Mouse (Mus musculus) embryo, embryonic 10 days (tissue): Measurements from ENCODE around the gene Sema3g.

ENCODE experiments used
- DNase-seq: peaks from one replicate; pipeline ENCODE4 v3.0.0-alpha.2; 2015; ENCODE audit warnings: low spot score

The Sema3g gene

DNA sequence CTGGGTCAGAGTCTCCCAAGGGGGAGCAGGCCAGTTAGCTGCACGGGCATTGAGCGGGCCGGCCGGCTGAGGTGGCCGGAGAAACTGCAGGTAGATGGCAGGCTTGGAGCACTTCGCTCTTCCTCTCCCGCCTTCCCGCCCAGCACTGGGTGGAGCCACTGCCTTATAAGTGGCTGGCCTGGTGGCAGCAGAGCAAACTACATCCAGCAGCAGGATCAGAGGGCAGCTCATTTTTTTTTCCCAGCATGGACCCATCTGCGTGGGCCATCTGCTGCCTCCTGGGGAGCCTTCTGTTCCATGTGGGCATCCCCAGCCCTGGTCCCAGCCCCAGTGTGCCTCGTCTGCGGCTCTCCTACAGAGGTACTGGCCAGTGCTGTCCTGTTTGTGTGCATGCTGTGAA is at the start of gene Sema3g:
Gene Sema3g (plus strand): TSS at position 195 of the 400 bp plus-strand sequence.
- peak; percentile 86 for DNase-seq

DNA sequence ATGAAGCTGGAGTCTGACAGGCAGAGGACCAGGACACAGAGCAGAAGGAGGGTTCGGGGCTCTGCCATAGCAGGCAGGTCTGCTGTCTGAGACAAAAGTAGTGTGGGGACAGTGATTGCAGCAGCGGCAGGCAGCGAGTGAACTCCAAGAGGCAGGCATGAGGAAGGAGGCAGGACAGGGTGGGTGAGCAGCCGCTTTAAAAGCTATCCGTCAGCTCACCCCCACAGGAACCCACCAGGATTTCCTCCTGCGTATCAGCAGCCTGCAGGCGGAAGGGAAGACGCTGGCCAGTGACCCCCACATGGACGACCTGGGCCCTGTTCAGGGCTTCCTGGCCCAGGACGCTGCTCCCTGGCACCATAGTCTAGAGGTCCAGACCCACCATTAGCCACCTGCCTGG is 49.2 kb upstream of the Sema3g start, which contains the start of gene Stab1:
Gene Stab1 (minus strand): TSS at position 217 of the 400 bp plus-strand sequence.
- DNase-seq, result peak; percentile 17

DNA sequence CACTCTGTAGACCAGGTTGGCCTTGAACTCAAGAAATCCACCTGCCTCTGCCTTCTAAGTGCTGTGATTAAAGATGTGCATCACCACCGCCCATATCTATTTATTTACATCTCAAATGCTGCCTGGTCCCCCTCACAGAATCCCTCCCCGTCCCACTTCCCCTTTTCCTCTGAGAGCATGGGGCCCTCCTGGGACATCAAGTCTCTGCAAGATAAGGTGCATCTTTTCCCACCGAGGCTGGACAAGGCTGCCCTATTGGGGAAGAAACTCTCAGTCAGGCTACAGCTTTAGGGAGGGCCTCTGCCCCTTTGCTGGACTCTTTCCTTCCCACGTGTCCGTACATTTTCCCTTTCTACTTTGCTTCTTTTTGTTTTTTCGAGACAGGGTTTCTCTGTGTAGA is 48.2 kb upstream of the Sema3g start:
- no peak for DNase-seq

DNA sequence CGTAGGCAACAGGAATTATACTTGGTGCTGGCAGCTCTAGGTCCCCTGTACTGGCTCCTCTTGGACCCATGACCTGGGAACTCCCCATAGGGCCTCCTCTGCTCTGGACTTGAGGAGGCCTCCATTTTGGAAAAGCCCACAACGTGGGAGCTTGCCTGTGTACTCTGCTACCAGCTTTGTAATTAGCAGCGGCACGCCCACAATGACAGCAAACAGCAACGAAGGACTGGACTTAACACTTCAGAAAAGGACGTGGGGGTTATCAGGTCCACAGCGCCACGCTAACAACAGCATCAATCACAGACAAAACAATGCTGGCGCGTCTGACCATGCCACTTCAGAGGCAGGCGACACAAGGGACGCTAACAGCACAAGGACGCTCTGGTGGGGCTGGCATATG is 46.7 kb upstream of the Sema3g start:
- DNase-seq, result no peak

DNA sequence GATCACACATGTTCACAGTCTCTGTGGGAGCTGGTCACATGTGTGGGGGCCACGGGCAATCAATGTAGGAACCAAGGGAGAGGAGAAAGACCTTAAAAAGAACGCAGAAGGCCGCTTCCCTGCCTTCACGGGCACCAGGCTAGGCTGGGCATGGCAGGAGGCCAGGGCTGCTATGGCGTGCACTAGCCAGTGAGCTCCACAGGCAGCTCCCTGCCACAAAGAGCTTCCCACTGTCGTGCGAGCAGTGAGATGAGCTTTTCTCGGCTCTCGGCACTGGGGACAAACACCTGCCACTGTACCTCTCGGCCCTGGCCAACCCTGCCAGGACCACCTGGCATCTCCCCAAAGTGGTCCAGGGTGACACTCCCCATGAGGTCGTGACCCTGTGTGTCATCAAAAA is 46.3 kb upstream of the Sema3g start:
- DNase-seq, result no peak

DNA sequence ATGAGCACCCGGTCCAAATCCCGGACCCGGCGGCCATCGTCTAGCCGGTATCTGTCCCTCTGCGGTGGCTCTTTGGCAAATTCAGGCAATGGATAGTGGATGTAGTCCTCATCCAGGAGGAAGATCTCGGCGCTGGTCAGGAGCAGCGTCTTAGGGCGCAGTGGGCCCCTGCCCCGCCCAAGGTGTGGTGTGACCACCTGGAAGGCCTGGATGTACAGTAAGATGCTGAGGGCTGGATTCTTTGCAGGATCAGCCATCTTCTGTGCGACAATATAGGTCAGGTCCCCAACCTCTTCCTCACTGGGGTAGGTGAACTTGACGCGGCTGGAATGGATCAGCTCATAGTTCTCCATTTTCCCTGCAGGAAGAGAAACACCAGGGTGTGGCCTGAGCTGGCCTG is 45.8 kb upstream of the Sema3g start:
- no peak for DNase-seq

DNA sequence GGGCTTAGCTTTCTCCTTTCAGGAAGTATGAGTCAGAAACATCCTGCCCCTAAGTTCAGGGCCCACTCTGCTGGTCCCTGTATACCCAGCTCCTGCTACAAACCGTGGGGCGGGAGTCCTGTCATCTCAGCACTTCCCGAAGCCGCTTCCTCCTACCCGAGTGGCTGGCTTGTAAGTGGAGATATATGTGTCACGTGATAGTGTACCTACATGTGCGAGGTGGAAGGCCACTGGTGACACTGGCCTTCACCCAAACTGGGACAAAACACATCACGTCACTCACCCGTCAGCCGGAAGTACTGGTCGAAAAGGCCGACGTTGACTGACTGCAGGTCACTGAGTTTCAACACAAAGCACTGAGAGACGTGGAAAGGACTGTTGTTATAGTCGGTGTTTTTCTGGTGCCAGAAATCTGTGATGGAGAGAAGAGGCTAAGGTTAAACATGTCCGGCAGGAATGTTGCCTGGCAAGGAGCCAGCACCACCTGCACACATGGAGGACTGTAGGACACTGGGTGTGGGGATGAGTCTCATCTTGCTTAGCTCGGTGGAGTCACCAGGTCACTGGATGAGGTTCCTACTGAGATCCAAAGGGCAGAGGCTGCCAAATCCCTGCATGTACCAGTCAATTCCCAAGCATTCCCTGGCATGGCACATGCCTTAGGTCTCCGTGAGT is 44.7 kb upstream of the Sema3g start:
- no peak for DNase-seq

DNA sequence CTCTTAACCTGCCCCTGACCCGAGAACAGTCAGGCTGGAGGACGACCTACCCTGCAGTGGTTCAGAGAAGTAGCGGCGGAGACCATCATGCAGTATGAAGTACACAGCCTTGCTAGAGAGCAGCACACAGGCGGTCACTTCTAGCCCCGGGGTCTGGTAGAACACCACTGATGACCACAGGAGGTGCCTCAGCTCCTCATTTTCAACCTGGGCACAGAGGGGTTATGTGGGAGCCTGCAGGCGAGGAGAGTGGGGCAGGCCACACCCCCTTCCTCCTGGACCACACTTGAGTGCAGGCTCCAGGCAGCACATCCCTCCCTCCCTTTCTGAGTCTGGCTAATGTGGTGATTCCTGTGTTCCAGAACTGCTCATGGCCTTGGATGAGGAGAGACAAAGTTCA is 44.1 kb upstream of the Sema3g start:
- no peak for DNase-seq

DNA sequence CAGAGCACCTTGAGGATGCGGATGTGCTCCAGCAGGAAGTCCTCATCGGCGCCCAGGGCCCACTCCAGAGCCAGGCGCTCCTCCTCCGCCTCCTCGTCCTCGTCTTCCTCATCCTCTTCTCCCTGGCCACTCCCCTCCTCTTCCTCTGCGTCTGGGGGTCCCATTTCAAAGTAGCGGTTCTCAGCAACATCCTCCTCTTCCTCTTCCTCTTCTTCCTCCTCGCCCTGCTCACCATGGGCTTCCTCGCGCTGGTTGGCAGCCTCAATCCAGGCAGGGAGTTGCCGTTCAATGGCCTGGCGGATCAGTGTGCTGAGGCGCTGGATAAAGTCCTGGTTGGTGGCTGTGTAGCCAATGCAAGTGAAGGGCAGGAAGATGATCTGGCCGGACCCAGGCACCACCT is 40.4 kb upstream of the Sema3g start:
- DNase-seq, result no peak

DNA sequence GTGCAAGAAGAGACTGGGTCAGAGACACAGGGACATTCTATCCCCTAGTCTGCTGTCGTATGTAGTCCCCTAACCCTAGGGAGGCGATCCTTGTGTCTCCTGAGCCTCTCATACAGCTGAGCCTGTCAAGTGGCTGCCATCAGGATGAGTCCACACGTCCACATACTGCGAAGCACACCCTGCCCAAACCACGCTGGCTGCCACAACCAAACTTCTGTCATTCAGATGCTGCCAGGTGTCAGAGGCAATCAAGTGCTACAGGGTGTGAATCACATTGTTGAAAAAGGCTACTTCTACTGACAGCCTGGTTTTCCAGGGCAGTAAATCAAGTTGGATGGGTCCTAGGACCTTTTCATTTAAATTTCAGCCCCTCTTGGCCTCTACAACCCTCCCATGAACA is 39.9 kb upstream of the Sema3g start:
- no peak for DNase-seq

DNA sequence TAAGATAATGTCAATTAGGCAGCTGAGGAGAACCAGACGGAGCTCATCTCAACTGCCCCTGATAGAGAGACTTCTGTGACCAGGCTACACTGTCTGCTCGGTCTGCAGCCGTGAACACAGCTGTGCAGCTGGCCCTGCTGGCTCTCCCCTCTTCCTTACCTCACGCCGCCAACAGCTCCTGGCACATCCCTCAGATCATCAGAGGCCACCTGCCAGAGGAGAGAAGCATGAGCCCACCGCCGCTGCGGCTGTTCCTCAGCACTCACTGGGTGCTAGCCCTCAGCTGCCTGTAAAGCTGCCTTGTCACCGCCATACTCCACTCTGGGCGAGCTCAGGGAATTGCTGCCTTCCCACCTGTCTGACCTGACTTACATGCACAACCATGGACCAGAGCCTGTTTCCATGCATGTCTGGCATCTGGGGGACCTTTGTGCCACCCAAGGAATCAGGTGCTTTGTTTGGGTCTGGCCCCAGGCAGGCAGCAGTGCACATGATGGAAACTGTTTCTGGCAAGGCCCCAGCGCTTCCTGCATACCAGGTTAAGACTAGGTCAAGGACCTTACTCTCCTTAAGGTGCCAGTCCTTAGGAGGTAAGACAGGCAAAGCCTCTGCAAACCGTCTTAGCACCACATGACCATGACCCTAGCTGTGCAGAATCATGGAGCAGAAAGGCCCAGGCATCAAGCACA is 37.8 kb upstream of the Sema3g start:
- DNase-seq, result no peak

DNA sequence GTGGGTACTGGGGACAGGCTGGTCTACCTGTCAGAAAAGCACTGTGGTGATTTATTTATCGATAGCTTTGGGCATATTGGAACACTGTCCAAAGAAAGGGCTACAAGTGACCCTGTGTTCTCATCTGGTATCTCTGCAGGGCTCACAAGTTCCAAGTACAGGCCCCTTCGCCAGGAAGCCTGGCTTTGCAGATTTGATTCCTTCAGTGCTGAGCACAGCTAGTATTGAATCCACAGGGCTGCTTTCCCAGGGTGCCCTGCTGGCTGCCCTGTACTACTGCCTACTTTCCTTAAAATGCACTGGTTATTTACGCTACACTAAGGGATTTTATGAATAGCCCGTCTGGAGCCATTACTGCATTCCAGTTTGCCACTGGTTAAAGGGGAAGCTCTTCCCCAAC is 36.1 kb upstream of the Sema3g start:
- DNase-seq, result no peak

DNA sequence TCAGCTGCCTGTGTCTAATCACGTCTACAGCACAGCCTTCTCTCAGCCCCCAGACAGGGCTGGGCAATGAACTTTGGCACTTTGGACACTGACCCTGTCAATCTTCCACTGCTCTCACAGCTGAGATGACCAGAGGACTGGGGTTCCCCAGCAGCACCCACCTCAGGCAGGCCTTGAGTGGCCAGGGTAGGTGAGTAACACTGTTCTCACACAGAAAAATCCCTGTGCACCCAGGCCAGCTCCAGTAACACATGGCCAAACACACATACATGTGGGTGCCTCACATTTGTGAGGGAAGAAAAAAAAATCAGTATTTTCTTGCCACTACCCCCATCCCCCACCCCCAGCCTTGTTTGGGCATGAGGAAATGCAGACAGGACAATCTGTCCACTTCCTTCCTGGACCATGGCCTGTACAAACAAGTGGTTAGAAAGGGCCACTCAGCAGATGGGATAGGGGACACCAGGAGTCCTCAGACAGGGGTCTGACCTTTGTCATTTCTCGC is 34.8 kb upstream of the Sema3g start:
- no peak for DNase-seq

DNA sequence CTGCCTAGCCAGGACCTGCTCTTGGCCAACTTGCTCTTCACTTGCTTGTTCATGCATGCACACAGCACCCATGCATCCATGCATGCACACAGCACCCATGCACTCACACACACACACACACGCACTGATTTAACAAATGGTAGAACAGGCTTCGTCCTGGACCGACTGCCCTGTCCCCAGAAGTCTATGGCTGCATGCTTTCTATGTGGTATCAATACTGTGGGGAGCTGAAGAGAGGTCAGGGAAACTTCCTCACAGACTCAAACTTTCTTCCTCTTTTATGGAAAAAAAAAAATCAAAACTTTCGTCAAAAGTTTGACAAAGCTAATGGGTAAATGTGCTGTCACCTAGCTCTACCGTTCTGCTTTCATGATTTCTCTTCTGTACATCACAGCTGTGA is 34.1 kb upstream of the Sema3g start:
- DNase-seq, result no peak

DNA sequence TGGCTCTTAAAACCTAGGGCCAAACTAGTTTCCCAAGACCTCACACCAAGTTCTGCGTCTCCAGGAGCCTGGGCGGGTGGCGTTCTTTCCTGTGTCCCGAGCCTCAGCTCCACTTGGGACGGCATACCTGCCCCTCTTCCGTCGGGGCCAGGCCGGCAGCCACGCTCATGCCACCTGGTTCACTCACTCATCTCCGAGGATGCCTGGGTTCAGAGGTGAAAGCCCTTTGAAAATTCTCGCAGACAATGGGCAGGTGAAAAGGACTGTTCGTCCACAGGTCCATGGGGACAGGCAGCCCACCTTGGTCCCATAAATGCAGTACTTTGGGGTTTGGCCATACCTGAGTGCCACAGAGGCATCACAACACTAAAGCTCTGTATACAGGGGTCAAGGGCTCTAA is 33.5 kb upstream of the Sema3g start:
- no peak for DNase-seq

DNA sequence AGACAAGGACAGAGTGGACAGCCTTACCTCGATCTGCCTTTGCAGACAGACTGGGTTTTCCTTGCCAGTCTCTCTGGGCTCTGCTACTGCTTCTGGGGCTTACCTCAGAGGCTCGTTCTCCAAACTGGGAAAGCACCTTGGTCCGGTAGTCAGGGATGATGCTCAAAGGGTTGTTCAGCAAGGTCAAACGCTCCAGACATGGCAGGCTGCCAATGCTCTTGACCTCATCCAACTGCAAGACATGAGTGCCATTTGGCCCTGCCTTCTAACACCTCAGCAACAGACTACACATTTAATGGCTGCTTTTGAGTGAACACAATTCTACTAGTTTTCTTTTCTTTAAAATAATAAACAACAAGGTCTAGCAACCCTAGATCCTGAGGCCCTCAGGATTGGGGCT is 31.0 kb upstream of the Sema3g start:
- no peak for DNase-seq

DNA sequence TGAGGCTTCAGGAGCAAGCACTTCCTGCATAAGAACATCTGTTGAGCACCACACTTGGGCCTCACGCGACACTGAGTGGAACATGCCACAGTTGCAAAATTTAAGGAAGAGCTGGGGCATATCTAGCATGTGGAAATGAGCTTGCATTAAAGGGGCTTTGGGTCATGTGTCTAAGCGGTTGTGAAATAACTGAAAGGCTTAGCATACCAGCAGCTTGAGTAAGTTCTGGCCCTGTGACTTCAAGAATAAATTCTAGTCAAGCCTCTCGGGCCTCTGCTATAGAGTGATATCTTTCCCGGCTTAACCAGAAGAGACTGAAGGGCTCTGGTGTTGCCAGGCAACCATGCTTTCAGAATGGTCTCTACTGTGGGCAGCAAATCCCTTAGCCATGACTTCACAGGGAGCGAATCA is 28.9 kb upstream of the Sema3g start:
- DNase-seq, result peak; percentile 39

DNA sequence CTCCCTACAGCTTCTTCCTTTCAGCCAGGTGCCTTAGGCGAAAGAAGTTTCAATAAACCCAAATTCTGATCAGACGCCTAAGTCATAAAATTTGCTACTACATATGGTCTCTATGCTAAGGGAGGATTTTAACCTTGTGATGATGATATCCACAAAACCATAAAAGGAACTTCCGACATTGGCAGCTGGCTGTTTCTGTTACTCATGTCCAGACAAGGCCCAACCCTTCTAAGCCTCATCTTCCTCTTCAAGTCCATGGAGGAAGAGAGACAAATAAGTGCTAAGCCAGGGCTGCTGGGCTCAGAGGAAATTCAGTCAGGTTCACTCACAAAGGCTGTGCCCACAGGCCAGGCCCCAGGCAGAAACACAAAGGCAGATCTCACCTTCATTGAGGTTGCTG is 28.3 kb upstream of the Sema3g start:
- DNase-seq, result no peak

DNA sequence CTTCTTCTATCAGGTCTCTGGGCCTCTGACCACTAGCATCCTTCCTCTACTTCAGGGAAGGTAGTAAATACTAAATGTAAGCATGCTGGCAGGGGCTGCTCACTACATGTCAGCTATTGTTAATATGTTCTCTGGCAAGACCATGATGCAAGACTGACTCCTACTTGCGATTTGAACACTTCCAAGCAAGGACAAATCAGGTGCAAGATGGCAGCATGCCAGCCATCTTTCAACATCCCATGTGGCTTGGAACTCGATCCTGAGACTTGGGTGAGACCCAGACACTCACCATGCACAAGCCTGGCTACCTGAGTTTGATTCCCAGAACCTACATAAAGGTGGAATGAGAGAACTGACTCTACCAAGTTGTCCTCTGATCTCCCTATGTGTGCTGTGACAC is 25.7 kb upstream of the Sema3g start:
- DNase-seq, result no peak

DNA sequence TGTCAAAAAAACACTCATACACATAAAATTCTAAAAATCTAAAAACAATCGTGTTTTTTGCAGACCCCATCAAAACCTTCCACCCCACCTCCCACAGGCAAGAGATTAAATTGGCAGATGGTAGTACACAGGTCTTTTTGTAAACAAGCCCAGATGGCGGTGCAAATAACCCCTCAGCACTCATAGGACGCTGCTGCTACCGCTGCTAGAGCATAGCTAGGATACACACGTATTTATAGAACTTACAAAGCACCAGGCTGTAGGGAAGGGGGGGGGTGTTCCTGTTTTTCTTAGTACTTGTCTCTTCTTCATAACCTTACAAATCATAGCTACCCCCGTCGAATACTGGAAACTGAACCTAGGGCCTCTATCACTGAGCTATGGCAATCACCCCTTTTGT is 23.9 kb upstream of the Sema3g start:
- DNase-seq, result no peak

DNA sequence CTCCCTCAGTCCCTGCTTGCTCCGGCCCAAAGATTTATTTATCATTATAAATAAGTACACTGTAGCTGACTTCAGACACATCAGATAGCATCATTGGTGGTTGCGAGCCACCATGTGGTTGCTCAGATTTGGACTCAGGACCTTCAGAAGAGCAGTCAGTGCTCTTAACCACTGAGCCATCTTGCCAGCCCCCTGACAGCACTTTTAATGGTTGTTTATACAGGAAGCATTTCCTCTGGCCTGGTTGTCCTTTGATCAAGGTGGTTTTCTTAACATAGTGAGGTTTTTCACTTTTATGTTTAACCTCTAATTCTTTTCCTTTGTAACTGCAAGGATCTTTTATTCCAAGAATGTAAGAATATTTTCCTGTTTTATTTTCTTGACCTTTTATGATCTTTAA is 23.2 kb upstream of the Sema3g start:
- DNase-seq, result no peak

DNA sequence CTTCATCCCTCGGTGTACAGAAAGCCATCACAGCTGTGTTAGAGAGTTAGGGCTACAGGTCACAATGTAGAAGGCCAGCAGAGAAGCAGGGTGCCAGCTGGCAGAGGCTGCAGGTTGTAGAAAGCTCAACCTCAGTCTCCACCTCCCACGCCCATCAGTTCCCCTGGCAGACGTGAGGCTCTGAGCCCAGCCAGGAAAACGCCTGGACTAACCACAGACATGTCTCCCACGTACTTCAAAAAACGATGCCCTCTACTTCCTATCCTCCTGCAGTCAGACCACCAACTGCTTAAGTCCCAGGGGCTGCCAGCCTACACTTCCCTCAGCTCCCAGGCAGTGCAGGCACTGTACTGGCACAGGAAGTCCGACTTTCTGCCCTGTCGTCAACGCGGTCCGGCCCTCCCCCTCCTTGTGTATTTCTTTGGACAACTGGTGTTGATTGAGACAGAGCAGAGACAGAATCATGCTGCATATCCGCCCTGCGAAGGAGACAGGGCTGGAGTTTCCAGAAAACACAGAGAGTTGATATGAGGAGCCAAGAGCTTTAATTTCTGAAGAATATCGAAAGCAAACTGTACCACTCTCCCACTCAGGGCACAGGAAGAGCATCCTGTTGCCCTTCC is 22.7 kb upstream of the Sema3g start:
- no peak for DNase-seq

DNA sequence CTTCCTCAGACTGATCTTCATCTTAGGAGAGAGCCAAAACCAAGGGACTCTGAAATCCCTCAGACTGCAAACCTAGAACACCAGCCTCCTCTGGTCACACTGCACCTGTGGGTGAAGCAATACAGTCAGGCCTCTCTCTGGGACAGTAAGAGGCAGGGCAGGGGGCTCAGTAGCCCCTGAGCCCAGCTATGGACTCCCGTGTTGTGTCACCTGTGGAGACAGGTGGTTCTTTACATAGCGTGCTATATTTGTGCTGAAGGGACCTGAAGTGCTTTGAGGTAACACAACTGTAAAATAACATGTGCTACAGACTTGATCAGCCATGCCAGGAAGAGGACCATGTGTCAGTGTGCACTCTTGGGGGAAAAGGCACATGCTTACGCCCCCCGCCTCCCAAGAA is 22.1 kb upstream of the Sema3g start:
- DNase-seq, result no peak
